Mouse (Mus musculus) hindbrain, embryonic 10.5 days (tissue): ENCODE measurements around the gene Rph3al. TPM values are rescaled to one million over a fixed set of nuclear protein-coding genes. Genes with fewer than 3 reads are reported as not detected.

ENCODE experiments used
- DNase-seq: peaks from one replicate; pipeline ENCODE4 v3.0.0-alpha.2; 2017; ENCODE audit warnings: low spot score
- H3K27ac ChIP-seq: fragments of 300-500 bp; sonication (generic); 2 replicates; pipeline ENCODE4 v1.5.1; 2016; ENCODE audit warnings: mild to moderate bottlenecking, moderate library complexity
- H3K27me3 ChIP-seq: fragments of 300-500 bp; sonication (generic); 2 replicates; pipeline ENCODE4 v1.6.1; 2016; ENCODE audit warnings: mild to moderate bottlenecking; ENCODE audit not compliant: poor library complexity, insufficient read depth, severe bottlenecking
- H3K36me3 ChIP-seq: fragments of 300-500 bp; sonication (generic); 2 replicates; pipeline ENCODE4 v1.6.1; 2016; ENCODE audit warnings: mild to moderate bottlenecking, moderate library complexity
- H3K4me1 ChIP-seq: fragments of 300-500 bp; sonication (generic); replicated peaks from 2 replicates; pipeline ENCODE4 v1.6.1; 2016; ENCODE audit warnings: mild to moderate bottlenecking
- H3K4me3 ChIP-seq: fragments of 300-500 bp; sonication (generic); 2 replicates; pipeline ENCODE4 v1.5.1; 2016; ENCODE audit warnings: mild to moderate bottlenecking, moderate library complexity
- H3K9me3 ChIP-seq: fragments of 300-500 bp; sonication (generic); 2 replicates; pipeline ENCODE4 v1.6.1; 2016; ENCODE audit warnings: mild to moderate bottlenecking, moderate library complexity
- WGBS: fragments of 180-500 bp; shearing (Covaris S2); methylation state at CpG from one replicate; pipeline ENCODE4 v1.1.7; 2016; 5-methylcytosine and 5-hydroxymethylcytosine counted together
- polyA plus RNA-seq: library from polyadenylated mRNA; unstranded; fragments of >200 nt; fragmentation: Nextera tagmentation; extraction: Ambion mirVana; gene quantifications from 2 replicates; pipeline ENCODE4 v1.2.1, GENCODE M21; 2016

Gene Rph3al
- polyA plus RNA-seq, 1 experiment from 2014 or later = 2.4 TPM

- Histone ChIP-seq H3K27ac (peak overlapping the region; percentile 29; the same call in 1 of the 2 replicates), H3K36me3 (no peaks in the 10 kb centered on the region), H3K4me1 (peaks cover 16% of the 10 kb centered on the region), H3K4me3 (no peak overlapping the region), H3K9me3 (no peaks in the 10 kb centered on the region), H3K27me3 (no peaks in the 10 kb centered on the region)
- 62% methylated on average over 3 of the region's 3 CpGs for WGBS
- no peak for DNase-seq
These were observed 126.3 kb downstream of the Rph3al start for GRCm38 (mm10) chr11:75811900-75812299.

- Histone ChIP-seq H3K4me1 (peaks cover 15% of the 10 kb centered on the region), H3K9me3 (no peaks in the 10 kb centered on the region), H3K27me3 (no peaks in the 10 kb centered on the region), H3K27ac (no peak overlapping the region), H3K36me3 (no peaks in the 10 kb centered on the region), H3K4me3 (no peak overlapping the region)
- 91% methylated on average over 3 of the region's 3 CpGs for whole genome bisulfite sequencing
- DNase-seq = no peak
These were observed 127.7 kb downstream of the Rph3al start for GRCm38 (mm10) chr11:75810526-75810925.

- no peak overlapping the region for H3K4me3 ChIP-seq
- no peaks in the 10 kb centered on the region for H3K36me3 ChIP-seq
- peaks cover 8% of the 10 kb centered on the region for H3K4me1 ChIP-seq
- no peak for DNase-seq
- WGBS = 46% methylated on average over 5 of the region's 5 CpGs
- peak overlapping the region; percentile 57 for H3K27ac ChIP-seq
- no peaks in the 10 kb centered on the region for H3K27me3 ChIP-seq
- no peaks in the 10 kb centered on the region for H3K9me3 ChIP-seq
These were observed 130.7 kb downstream of the Rph3al start for GRCm38 (mm10) chr11:75807486-75807885.

- peaks cover 29% of the 10 kb centered on the region for H3K27me3 ChIP-seq
- no peak for DNase-seq
- H3K4me3 ChIP-seq = no peak overlapping the region
- H3K9me3 ChIP-seq = no peaks in the 10 kb centered on the region
- peaks cover 20% of the 10 kb centered on the region for H3K4me1 ChIP-seq
- WGBS = 85% methylated on average over 7 of the region's 7 CpGs
- H3K36me3 ChIP-seq = no peaks in the 10 kb centered on the region
- H3K27ac ChIP-seq = no peak overlapping the region
These were observed 136.3 kb downstream of the Rph3al start for GRCm38 (mm10) chr11:75801771-75802550.

DNA sequence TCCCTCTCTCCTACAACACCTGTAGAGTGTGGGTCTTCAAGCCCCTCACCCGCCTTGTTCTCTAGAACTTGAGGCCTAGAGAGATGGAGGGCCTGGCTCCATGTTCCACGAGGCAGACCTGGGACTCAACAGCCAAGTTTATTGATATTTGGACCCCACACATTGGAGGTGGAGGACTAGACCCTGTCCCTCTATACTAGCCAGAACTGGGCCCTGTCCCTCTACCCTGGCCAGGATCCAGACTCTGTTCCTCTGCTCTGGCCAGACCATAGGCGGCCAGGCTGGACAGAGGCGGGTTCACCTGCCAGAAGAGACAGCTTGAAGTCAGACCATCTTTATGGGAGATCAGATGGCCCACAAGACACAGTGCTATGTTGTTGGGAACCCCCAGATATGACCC is 136.9 kb downstream of the Rph3al start:
- 89% methylated on average over 4 of the region's 4 CpGs for WGBS
- no peak for DNase-seq
- Histone ChIP-seq H3K4me3 (no peak overlapping the region), H3K4me1 (peaks cover 24% of the 10 kb centered on the region), H3K9me3 (no peaks in the 10 kb centered on the region), H3K27me3 (peaks cover 35% of the 10 kb centered on the region), H3K36me3 (no peaks in the 10 kb centered on the region), H3K27ac (no peak overlapping the region)

DNA sequence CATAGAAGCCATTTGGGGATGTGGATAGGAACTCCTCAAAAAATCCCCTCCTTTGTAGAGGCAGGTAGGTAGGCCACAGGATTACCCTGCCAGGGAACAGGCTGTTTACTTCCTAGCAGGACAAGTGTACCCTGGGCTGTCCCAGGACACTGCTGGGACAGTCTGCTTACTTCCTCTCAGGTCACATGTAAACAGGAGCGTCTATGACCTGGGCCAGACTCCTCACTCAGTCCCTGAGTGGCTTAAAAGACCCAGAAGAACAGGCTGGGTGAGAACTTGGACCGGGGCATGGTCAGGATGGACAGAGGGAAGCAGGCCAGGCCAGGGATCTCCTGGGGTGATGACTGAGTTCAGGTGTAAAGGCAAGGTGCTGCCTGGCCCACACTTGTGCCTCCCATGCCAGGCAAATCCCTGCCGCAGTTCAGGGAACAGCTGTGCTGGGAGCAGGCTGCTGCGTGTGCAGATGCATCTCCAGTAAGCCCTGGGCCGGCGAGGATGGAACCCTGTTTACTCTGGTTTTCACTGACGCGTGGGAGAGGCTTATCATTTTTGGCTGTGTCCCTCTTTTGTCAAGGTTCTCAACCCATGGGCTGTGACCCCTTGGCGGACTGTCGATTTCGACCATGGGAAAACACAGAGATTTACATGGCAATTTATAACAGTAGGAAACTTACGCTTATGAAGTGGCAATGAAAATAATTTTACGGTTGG is 141.5 kb downstream of the Rph3al start:
- 74% methylated on average over 13 of the region's 13 CpGs for WGBS
- no peaks in the 10 kb centered on the region for H3K36me3 ChIP-seq
- peaks cover 82% of the 10 kb centered on the region for H3K27me3 ChIP-seq
- no peak for DNase-seq
- no peaks in the 10 kb centered on the region for H3K9me3 ChIP-seq
- no peak overlapping the region for H3K27ac ChIP-seq
- 0 out of 2 replicates have a peak overlapping the region, but pooled peaks have one; percentile 54 for H3K4me3 ChIP-seq
- peaks cover 61% of the 10 kb centered on the region for H3K4me1 ChIP-seq

DNA sequence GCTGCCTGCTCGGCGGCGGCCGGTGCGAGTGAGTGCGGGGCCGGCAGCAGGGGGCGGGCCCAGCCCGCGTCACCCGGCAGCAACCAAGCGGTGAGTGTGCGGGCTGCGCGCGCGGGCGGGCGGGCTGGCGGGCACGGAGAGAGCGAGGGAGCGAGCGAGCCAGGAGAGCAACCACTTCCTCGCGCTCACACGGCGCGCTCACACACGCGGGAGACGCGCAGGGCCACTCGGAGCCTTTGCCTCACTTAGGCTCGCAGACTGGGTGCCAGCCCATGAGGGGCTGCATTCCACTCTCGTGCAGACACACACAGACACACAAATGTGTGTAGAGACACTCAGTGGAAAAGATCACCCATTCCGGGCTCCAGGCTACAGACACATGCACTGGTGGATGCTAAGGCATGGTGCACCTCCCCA is 142.2 kb downstream of the Rph3al start, which contains the start of gene Doc2b:
Doc2b (minus strand) TSS at position 21 of the 417 bp plus-strand sequence.
- Histone ChIP-seq H3K4me3 (peak within 1 kb of the TSS; percentile 54), H3K36me3 (no peaks in the 10 kb centered on the region), H3K9me3 (no peaks in the 10 kb centered on the region), H3K4me1 (peaks cover 60% of the 10 kb centered on the region), H3K27me3 (peaks cover 86% of the 10 kb centered on the region), H3K27ac (peak within 1 kb of the TSS; percentile 74)
- WGBS = 5% methylated on average over 37 of the region's 37 CpGs
- peak; percentile 41 for DNase-seq

- H3K4me3 ChIP-seq = peak overlapping the region; percentile 54
- H3K27me3 ChIP-seq = peaks cover 87% of the 10 kb centered on the region
- H3K9me3 ChIP-seq = no peaks in the 10 kb centered on the region
- H3K36me3 ChIP-seq = no peaks in the 10 kb centered on the region
- 2% methylated on average over 42 of the region's 42 CpGs for WGBS
- peaks cover 54% of the 10 kb centered on the region for H3K4me1 ChIP-seq
- DNase-seq = no peak
- H3K27ac ChIP-seq = peak overlapping the region; percentile 74
These were observed 142.9 kb downstream of the Rph3al start for GRCm38 (mm10) chr11:75795321-75795636.

DNA sequence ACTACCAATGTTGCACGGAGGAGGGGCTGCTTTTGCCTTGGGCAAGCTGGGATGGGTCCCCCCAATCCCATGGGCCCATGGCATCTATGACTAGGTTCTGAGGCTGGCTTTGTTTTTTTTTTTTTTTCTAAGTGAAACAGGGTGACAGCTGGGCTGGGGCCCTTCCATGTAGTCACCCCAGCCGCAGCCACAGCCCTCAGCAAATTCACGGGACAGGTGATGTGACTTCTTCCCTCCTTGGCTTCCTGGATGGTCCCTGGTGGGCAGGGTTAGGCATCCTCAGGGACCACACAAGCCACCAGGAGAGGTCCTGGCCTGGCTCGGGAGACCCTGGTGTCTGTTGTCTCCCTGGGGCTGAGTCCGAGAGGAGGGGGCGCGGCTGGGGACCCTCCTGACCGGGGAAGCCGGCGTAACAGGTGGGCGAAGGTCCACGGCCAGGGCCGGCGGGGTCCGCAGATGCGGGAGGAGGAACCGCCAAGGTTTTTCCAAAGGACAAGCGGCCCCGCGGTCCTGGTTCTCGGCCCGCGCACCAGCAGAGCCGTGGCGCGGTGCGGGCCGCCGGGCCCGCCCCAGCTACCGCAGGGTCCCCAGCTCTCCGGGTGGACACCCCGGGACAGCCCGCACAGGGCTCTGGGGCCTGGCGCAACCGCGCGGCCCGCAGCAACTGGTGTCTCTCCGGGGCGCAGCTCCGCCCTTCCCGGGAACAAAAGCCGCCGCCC is 143.5 kb downstream of the Rph3al start:
- Histone ChIP-seq H3K4me1 (peaks cover 55% of the 10 kb centered on the region), H3K27me3 (peaks cover 87% of the 10 kb centered on the region), H3K27ac (peak overlapping the region; percentile 74), H3K36me3 (no peaks in the 10 kb centered on the region), H3K9me3 (no peaks in the 10 kb centered on the region), H3K4me3 (peak overlapping the region; percentile 54)
- WGBS = 7% methylated on average over 45 of the region's 45 CpGs
- DNase-seq = peak; percentile 41

GRCm38 (mm10) chr11:75793351-75793750 is 144.9 kb downstream of the Rph3al start:
- no peak for DNase-seq
- Histone ChIP-seq H3K4me3 (no peak overlapping the region), H3K4me1 (peaks cover 47% of the 10 kb centered on the region), H3K27ac (no peak overlapping the region), H3K9me3 (no peaks in the 10 kb centered on the region), H3K27me3 (peaks cover 78% of the 10 kb centered on the region), H3K36me3 (no peaks in the 10 kb centered on the region)
- 76% methylated on average over 5 of the region's 5 CpGs for WGBS

GRCm38 (mm10) chr11:75792535-75792934 is 145.7 kb downstream of the Rph3al start:
- Histone ChIP-seq H3K4me3 (no peak overlapping the region), H3K36me3 (no peaks in the 10 kb centered on the region), H3K9me3 (no peaks in the 10 kb centered on the region), H3K4me1 (peaks cover 47% of the 10 kb centered on the region), H3K27ac (no peak overlapping the region), H3K27me3 (peaks cover 70% of the 10 kb centered on the region)
- no peak for DNase-seq
- WGBS = 83% methylated on average over 5 of the region's 5 CpGs

DNA sequence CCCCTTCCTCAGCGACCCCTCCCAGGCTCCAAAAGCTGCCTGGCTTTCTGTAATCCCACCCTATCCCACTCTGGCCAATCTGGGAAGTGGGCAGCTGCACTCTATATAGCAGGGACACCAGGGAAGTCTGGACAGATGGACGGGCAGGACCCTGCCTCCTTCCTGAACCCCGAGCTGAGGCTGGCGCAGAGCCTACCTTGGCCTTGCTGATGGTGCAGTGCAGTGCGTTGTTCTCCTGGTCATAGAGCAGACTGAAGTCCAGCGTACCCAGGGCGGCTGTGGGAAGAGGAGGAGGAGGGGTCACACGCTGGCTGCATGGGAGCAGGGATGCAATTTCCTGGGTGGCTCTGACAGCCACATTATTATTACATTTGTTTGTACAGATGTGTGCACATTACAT is 152.3 kb downstream of the Rph3al start:
- no peak overlapping the region for H3K4me3 ChIP-seq
- H3K27me3 ChIP-seq = peaks cover 20% of the 10 kb centered on the region
- H3K4me1 ChIP-seq = peaks cover 5% of the 10 kb centered on the region; the same call in 1 of the 2 replicates
- H3K9me3 ChIP-seq = no peaks in the 10 kb centered on the region
- no peak overlapping the region for H3K27ac ChIP-seq
- no peak for DNase-seq
- H3K36me3 ChIP-seq = no peaks in the 10 kb centered on the region
- WGBS = 76% methylated on average over 8 of the region's 8 CpGs

- no peak overlapping the region for H3K4me3 ChIP-seq
- H3K36me3 ChIP-seq = no peaks in the 10 kb centered on the region
- no peak overlapping the region for H3K27ac ChIP-seq
- H3K27me3 ChIP-seq = peaks cover 14% of the 10 kb centered on the region
- DNase-seq = no peak
- WGBS = 90% methylated on average over 5 of the region's 5 CpGs
- peaks cover 2% of the 10 kb centered on the region; the same call in 1 of the 2 replicates for H3K4me1 ChIP-seq
- no peaks in the 10 kb centered on the region for H3K9me3 ChIP-seq
These were observed 154.4 kb downstream of the Rph3al start for GRCm38 (mm10) chr11:75783799-75784198.
